Mouse (Mus musculus) hindbrain, embryonic 12.5 days (tissue): ENCODE data around the gene Ift43. TPM values are rescaled to one million over a fixed set of nuclear protein-coding genes. Genes with fewer than 3 reads are reported as not detected.

ENCODE experiments used
- ATAC-seq: fragments of 200-750 bp; cut with Nextera tagmentation; 2 replicates; pipeline ENCODE4 v1.8.0; 2017; ENCODE audit warnings: moderate TSS enrichment; ENCODE audit not compliant: low FRiP score
- H3K27ac ChIP-seq: fragments of 300-500 bp; sonication (generic); 2 replicates; pipeline ENCODE4 v1.5.1; 2016; ENCODE audit warnings: mild to moderate bottlenecking
- H3K27me3 ChIP-seq: fragments of 300-500 bp; sonication (generic); 2 replicates; pipeline ENCODE4 v1.6.1; 2016; ENCODE audit warnings: mild to moderate bottlenecking
- H3K36me3 ChIP-seq: fragments of 300-500 bp; sonication (generic); 2 replicates; pipeline ENCODE4 v1.6.1; 2016; ENCODE audit warnings: mild to moderate bottlenecking
- H3K4me1 ChIP-seq: fragments of 300-500 bp; sonication (generic); 2 replicates; pipeline ENCODE4 v1.6.1; 2016
- H3K4me2 ChIP-seq: fragments of 300-500 bp; sonication (generic); replicated peaks from 2 replicates; pipeline ENCODE4 v1.6.1; 2016; ENCODE audit warnings: mild to moderate bottlenecking
- H3K4me3 ChIP-seq: fragments of 300-500 bp; sonication (generic); 2 replicates; pipeline ENCODE4 v1.5.1; 2016; ENCODE audit warnings: mild to moderate bottlenecking
- H3K9ac ChIP-seq: fragments of 300-500 bp; sonication (generic); 2 replicates; pipeline ENCODE4 v1.6.1; 2016; ENCODE audit warnings: mild to moderate bottlenecking, moderate library complexity
- H3K9me3 ChIP-seq: fragments of 300-500 bp; sonication (generic); replicated peaks from 2 replicates; pipeline ENCODE4 v1.6.1; 2016; ENCODE audit warnings: mild to moderate bottlenecking
- WGBS: fragments of 180-500 bp; shearing (Covaris S2); methylation state at CpG from one replicate; pipeline ENCODE4 v1.1.7; 2016; 5-methylcytosine and 5-hydroxymethylcytosine counted together
- polyA plus RNA-seq: library from polyadenylated mRNA; unstranded; fragments of >200 nt; fragmentation: Nextera tagmentation; extraction: Ambion mirVana; gene quantifications from 2 replicates; pipeline ENCODE4 v1.2.1, GENCODE M21; 2016

Ift43 gene
- polyA plus RNA-seq, 1 experiment from 2014 or later: 90.1 TPM

GRCm38 (mm10) chr12:86056976-86057375 is 25.4 kb upstream of the Ift43 start:
- H3K4me2 ChIP-seq: no peak overlapping the region
- H3K9ac ChIP-seq: no peak overlapping the region
- WGBS: 87% methylated on average over 8 of the region's 8 CpGs
- no peak overlapping the region for H3K4me3 ChIP-seq
- no peak for ATAC-seq
- H3K36me3 ChIP-seq: 0 out of 2 replicates have a peak, but pooled peaks cover 12% of the 10 kb centered on the region
- H3K4me1 ChIP-seq: no peaks in the 10 kb centered on the region
- no peak overlapping the region for H3K27ac ChIP-seq
- no peaks in the 10 kb centered on the region for H3K27me3 ChIP-seq
- H3K9me3 ChIP-seq: no peaks in the 10 kb centered on the region

- 86% methylated on average over 8 of the region's 8 CpGs for WGBS
These were observed 24.8 kb upstream of the Ift43 start for GRCm38 (mm10) chr12:86057516-86057915.

GRCm38 (mm10) chr12:86059341-86059740 is 23.0 kb upstream of the Ift43 start:
- WGBS: 89% methylated on average over 6 of the region's 6 CpGs
- H3K4me1 ChIP-seq: no peaks in the 10 kb centered on the region

More at GRCm38 (mm10) chr12:86057516-86057915, 24.8 kb upstream of the Ift43 start:
- no peak overlapping the region for H3K4me3 ChIP-seq
- no peak overlapping the region for H3K4me2 ChIP-seq
- ATAC-seq: no peak
- no peaks in the 10 kb centered on the region for H3K9me3 ChIP-seq
- H3K27ac ChIP-seq: no peak overlapping the region
- H3K36me3 ChIP-seq: 0 out of 2 replicates have a peak, but pooled peaks cover 17% of the 10 kb centered on the region
- no peaks in the 10 kb centered on the region for H3K4me1 ChIP-seq
- no peak overlapping the region for H3K9ac ChIP-seq
- H3K27me3 ChIP-seq: no peaks in the 10 kb centered on the region

GRCm38 (mm10) chr12:86064796-86065195 is 17.5 kb upstream of the Ift43 start:
- Histone ChIP-seq H3K27ac (no peak overlapping the region), H3K9ac (no peak overlapping the region), H3K36me3 (0 out of 2 replicates have a peak, but pooled peaks cover 10% of the 10 kb centered on the region), H3K4me2 (no peak overlapping the region), H3K9me3 (no peaks in the 10 kb centered on the region), H3K4me3 (no peak overlapping the region), H3K27me3 (no peaks in the 10 kb centered on the region), H3K4me1 (no peaks in the 10 kb centered on the region)
- no peak for ATAC-seq

More at GRCm38 (mm10) chr12:86059341-86059740, 23.0 kb upstream of the Ift43 start:
- no peak overlapping the region for H3K9ac ChIP-seq
- H3K27me3 ChIP-seq: no peaks in the 10 kb centered on the region
- ATAC-seq: no peak
- H3K9me3 ChIP-seq: no peaks in the 10 kb centered on the region
- H3K4me2 ChIP-seq: no peak overlapping the region
- no peak overlapping the region for H3K27ac ChIP-seq
- H3K36me3 ChIP-seq: 0 out of 2 replicates have a peak, but pooled peaks cover 17% of the 10 kb centered on the region
- H3K4me3 ChIP-seq: no peak overlapping the region

GRCm38 (mm10) chr12:86071432-86071831 is 10.9 kb upstream of the Ift43 start:
- Histone ChIP-seq H3K4me3 (no peak overlapping the region), H3K9me3 (0 out of 2 replicates have a peak, but pooled peaks cover 3% of the 10 kb centered on the region), H3K27ac (no peak overlapping the region), H3K36me3 (no peaks in the 10 kb centered on the region), H3K9ac (no peak overlapping the region), H3K4me1 (peaks cover 10% of the 10 kb centered on the region), H3K27me3 (0 out of 2 replicates have a peak, but pooled peaks cover 6% of the 10 kb centered on the region), H3K4me2 (no peak overlapping the region)
- ATAC-seq: no peak
- 86% methylated on average over 6 of the region's 6 CpGs for WGBS

- Histone ChIP-seq H3K9ac (no peak overlapping the region), H3K36me3 (no peaks in the 10 kb centered on the region), H3K9me3 (0 out of 2 replicates have a peak, but pooled peaks cover 3% of the 10 kb centered on the region), H3K27ac (no peak overlapping the region), H3K4me2 (no peak overlapping the region), H3K27me3 (peaks cover 13% of the 10 kb centered on the region; the same call in 1 of the 2 replicates), H3K4me3 (no peak overlapping the region), H3K4me1 (peaks cover 27% of the 10 kb centered on the region)
- 85% methylated on average over 12 of the region's 12 CpGs for WGBS
- ATAC-seq: no peak
These were observed 7.7 kb upstream of the Ift43 start for GRCm38 (mm10) chr12:86074681-86075080.

- WGBS: 94% methylated on average over 7 of the region's 7 CpGs
- Histone ChIP-seq H3K27ac (no peak overlapping the region), H3K9ac (no peak overlapping the region), H3K9me3 (0 out of 2 replicates have a peak, but pooled peaks cover 3% of the 10 kb centered on the region), H3K4me3 (no peak overlapping the region), H3K36me3 (no peaks in the 10 kb centered on the region), H3K4me2 (peak overlapping the region; percentile 71), H3K27me3 (peaks cover 18% of the 10 kb centered on the region; the same call in 1 of the 2 replicates), H3K4me1 (peaks cover 27% of the 10 kb centered on the region)
- no peak for ATAC-seq
These were observed 7.0 kb upstream of the Ift43 start for GRCm38 (mm10) chr12:86075358-86075757.

GRCm38 (mm10) chr12:86076321-86076901 is 5.9 kb upstream of the Ift43 start:
- H3K4me3 ChIP-seq: peak overlapping the region; percentile 47
- peaks cover 26% of the 10 kb centered on the region; the same call in 1 of the 2 replicates for H3K27me3 ChIP-seq
- H3K4me1 ChIP-seq: peaks cover 27% of the 10 kb centered on the region
- no peak overlapping the region for H3K27ac ChIP-seq
- ATAC-seq: no peak
- no peak overlapping the region for H3K9ac ChIP-seq
- no peaks in the 10 kb centered on the region for H3K36me3 ChIP-seq
- WGBS: 6% methylated on average over 13 of the region's 13 CpGs
- H3K9me3 ChIP-seq: 0 out of 2 replicates have a peak, but pooled peaks cover 3% of the 10 kb centered on the region
- peak overlapping the region; percentile 71 for H3K4me2 ChIP-seq

GRCm38 (mm10) chr12:86077322-86077721 is 5.0 kb upstream of the Ift43 start:
- peak overlapping the region; percentile 47 for H3K4me3 ChIP-seq
- peak overlapping the region; percentile 71 for H3K4me2 ChIP-seq
- 18% methylated on average over 8 of the region's 8 CpGs for WGBS
- no peak overlapping the region for H3K27ac ChIP-seq
- H3K27me3 ChIP-seq: peaks cover 26% of the 10 kb centered on the region; the same call in 1 of the 2 replicates
- peaks cover 29% of the 10 kb centered on the region for H3K4me1 ChIP-seq
- no peaks in the 10 kb centered on the region for H3K36me3 ChIP-seq
- ATAC-seq: no peak
- no peaks in the 10 kb centered on the region for H3K9me3 ChIP-seq
- H3K9ac ChIP-seq: peak overlapping the region; percentile 66

GRCm38 (mm10) chr12:86077736-86078135 is 4.6 kb upstream of the Ift43 start:
- ATAC-seq: no peak
- Histone ChIP-seq H3K4me1 (peaks cover 29% of the 10 kb centered on the region), H3K4me3 (peak overlapping the region; percentile 47), H3K9ac (peak overlapping the region; percentile 66), H3K27ac (peak overlapping the region; percentile 60; the same call in 1 of the 2 replicates), H3K36me3 (no peaks in the 10 kb centered on the region), H3K27me3 (peaks cover 26% of the 10 kb centered on the region; the same call in 1 of the 2 replicates), H3K9me3 (no peaks in the 10 kb centered on the region), H3K4me2 (peak overlapping the region; percentile 71)
- WGBS: 21% methylated on average over 11 of the region's 11 CpGs

- Histone ChIP-seq H3K4me2 (peak overlapping the region; percentile 71), H3K4me3 (peak overlapping the region; percentile 47), H3K9me3 (no peaks in the 10 kb centered on the region), H3K36me3 (no peaks in the 10 kb centered on the region), H3K27ac (peak overlapping the region; percentile 60; the same call in 1 of the 2 replicates), H3K27me3 (peaks cover 26% of the 10 kb centered on the region; the same call in 1 of the 2 replicates), H3K4me1 (peaks cover 33% of the 10 kb centered on the region), H3K9ac (peak overlapping the region; percentile 66)
- 7% methylated on average over 9 of the region's 9 CpGs for WGBS
- no peak for ATAC-seq
These were observed 4.2 kb upstream of the Ift43 start for GRCm38 (mm10) chr12:86078176-86078552.

GRCm38 (mm10) chr12:86078553-86079201 is 3.7 kb upstream of the Ift43 start, which contains the start of gene Tgfb3:
Gene Tgfb3, minus strand, starts transcription at chr12:86079041.
- Histone ChIP-seq H3K36me3 (no peaks in the 10 kb centered on the region), H3K4me1 (peaks cover 36% of the 10 kb centered on the region), H3K4me3 (peak within 1 kb of the TSS; percentile 47), H3K27ac (peak within 1 kb of the TSS; percentile 79), H3K9me3 (no peaks in the 10 kb centered on the region), H3K27me3 (peaks cover 26% of the 10 kb centered on the region; the same call in 1 of the 2 replicates), H3K9ac (peak within 1 kb of the TSS; percentile 66), H3K4me2 (peak within 1 kb of the TSS; percentile 71)
- ATAC-seq: peak; percentile 55
- WGBS: under 1% methylated on average over 25 of the region's 25 CpGs
